Mouse (Mus musculus) small intestine, adult 2 months (tissue): ENCODE results near the gene St8sia1. TPM values are rescaled to one million over a fixed set of nuclear protein-coding genes. Genes with fewer than 3 reads are reported as not detected.

Source experiments
- H3K27ac ChIP-seq: fragments of 200-500 bp; 2 replicates; pipeline ENCODE4 v1.5.1; 2012; ENCODE audit warnings: low read depth, low read length, control low read depth, inconsistent platforms; ENCODE audit not compliant: insufficient read depth
- H3K27me3 ChIP-seq: fragments of 200-500 bp; 2 replicates; pipeline ENCODE4 v1.6.1; 2012; ENCODE audit warnings: mild to moderate bottlenecking, moderate library complexity, low read length, inconsistent platforms; ENCODE audit not compliant: control insufficient read depth, insufficient read depth
- H3K36me3 ChIP-seq: fragments of 200-500 bp; 2 replicates; pipeline ENCODE4 v1.6.1; 2012; ENCODE audit warnings: mild to moderate bottlenecking, low read length, control low read depth, inconsistent platforms; ENCODE audit not compliant: control insufficient read depth, insufficient read depth
- H3K4me1 ChIP-seq: fragments of 200-500 bp; 2 replicates; pipeline ENCODE4 v1.6.1; 2012; ENCODE audit warnings: low read length, inconsistent platforms, mixed read lengths; ENCODE audit not compliant: control insufficient read depth, insufficient read depth, insufficient read length
- H3K4me3 ChIP-seq: fragments of 200-500 bp; 2 replicates; pipeline ENCODE4 v1.5.1; 2012; ENCODE audit warnings: low read depth, mild to moderate bottlenecking, control low read depth, inconsistent platforms, low read length, moderate library complexity
- CTCF ChIP-seq: fragments of 200-500 bp; IDR thresholded peaks from 2 replicates; pipeline ENCODE4 v1.5.1; 2012; ENCODE audit warnings: low read depth, mild to moderate bottlenecking, control low read depth, inconsistent platforms, low read length, moderate library complexity, mixed read lengths; ENCODE audit not compliant: insufficient replicate concordance, insufficient read length; ENCODE audit errors: extremely low read depth
- POLR2A ChIP-seq: fragments of 200-500 bp; IDR thresholded peaks from 2 replicates; pipeline ENCODE4 v1.6.1; 2012; ENCODE audit warnings: low read depth, mild to moderate bottlenecking, control low read depth, inconsistent platforms, low read length, moderate library complexity
- WGBS: fragments of 180-500 bp; shearing (Covaris S2); methylation state at CpG from one replicate; pipeline ENCODE4 v1.1.7; 2018; 5-methylcytosine and 5-hydroxymethylcytosine counted together
- polyA plus RNA-seq: library from polyadenylated mRNA; depleted of rRNA; stranded (reverse); fragments of >200 nt; gene quantifications from 2 replicates; pipeline ENCODE4 v1.2.3, GENCODE M21; 2012

The St8sia1 gene
- polyA plus RNA-seq, 1 experiment, result 0.19 TPM

GRCm38 (mm10) chr6:142884128-142884527 lies 80.1 kb downstream of the St8sia1 start:
- Histone ChIP-seq H3K4me3 (no peak overlapping the region), H3K27me3 (no peaks in the 10 kb centered on the region), H3K4me1 (no peaks in the 10 kb centered on the region), H3K36me3 (no peaks in the 10 kb centered on the region), H3K27ac (no peak overlapping the region)
- 62% methylated on average over 9 of the region's 9 CpGs for WGBS
- TF ChIP-seq CTCF (no peak), POLR2A (no peak)

DNA sequence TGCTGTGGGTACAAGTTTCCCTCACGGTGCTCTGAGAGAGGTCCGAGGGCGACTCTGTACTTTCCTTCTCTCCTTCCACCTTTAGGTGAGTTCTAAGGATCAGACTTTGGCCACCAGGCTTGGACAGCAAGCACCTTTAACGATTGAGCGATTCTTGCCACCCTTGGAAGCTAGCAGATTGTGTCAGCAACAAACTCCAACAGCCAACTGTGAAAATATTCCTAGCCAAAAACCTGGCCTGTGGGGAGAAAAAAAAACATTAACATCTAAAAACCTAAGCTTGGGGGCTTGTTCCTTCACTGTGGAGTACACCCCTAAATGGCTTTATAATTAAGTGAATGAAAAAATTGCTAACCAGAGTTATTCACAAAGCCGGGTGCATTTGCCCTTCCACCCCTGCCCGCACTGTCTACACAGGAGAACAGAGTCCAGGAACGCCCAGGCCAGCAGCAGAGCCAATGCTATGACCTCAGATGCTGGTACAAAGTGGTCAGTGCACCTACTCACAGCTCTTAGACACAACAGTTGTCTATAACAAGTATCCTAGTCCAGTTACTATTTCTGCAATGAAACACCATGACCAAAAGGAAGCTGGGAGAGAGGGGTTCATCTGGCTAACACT lies 83.3 kb downstream of the St8sia1 start:
- H3K4me3 ChIP-seq, result no peak overlapping the region
- no peak overlapping the region for H3K27ac ChIP-seq
- no peaks in the 10 kb centered on the region for H3K4me1 ChIP-seq
- WGBS, result 84% methylated on average over 8 of the region's 8 CpGs
- TF ChIP-seq CTCF, result no peak
- no peak for TF ChIP-seq POLR2A
- no peaks in the 10 kb centered on the region for H3K36me3 ChIP-seq
- H3K27me3 ChIP-seq, result no peaks in the 10 kb centered on the region

DNA sequence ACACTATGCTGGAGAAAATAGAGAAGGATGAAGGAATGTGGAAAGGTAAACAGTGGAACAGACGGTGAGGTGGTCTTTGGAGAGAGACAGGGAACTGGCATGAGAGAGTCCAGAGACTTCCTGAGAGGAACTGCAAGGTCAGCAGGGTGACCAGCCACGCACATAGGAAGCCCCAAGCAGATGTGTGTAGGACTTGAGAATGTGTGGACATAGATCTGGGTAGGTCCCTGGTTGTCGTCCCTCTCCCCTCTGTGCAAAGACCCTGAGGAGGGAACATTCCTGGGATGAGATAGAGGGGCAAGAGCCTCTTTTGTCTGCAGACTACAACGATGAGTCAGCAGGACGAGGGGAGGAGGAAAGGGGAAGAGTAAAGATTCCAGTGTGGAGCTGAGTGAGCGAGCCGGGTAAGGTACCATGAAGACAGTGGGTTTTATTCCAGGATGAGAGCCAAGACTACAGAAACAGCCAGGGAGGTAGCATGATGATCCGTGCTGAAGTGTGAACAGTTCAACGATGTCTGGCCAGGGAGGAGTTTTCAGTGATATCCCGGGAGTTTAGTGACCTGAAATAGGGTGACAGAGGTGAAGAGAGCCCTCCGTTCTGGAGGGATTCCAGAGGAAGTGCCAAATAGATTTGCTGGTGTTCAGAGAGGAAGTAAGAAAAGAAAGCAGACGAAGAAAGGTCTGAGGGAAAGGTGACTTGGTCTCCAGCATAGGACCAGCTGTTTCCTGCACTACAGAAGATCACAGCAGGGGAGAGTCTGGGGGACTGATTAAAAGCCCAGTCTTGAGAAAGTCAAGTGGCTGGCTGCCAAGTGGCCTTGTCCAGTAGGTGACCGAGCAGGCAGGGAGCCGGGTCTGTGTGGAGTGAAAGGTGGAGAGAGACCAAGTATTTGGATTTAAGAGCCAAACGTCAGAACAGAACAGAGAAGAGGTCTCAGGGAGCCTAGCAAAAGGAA lies 85.2 kb downstream of the St8sia1 start:
- Histone ChIP-seq H3K36me3 (no peaks in the 10 kb centered on the region), H3K4me3 (no peak overlapping the region), H3K27ac (no peak overlapping the region), H3K4me1 (no peaks in the 10 kb centered on the region), H3K27me3 (no peaks in the 10 kb centered on the region)
- WGBS, result 38% methylated on average over 15 of the region's 15 CpGs
- TF ChIP-seq POLR2A, result no peak
- TF ChIP-seq CTCF, result no peak

GRCm38 (mm10) chr6:142877221-142877620 lies 87.0 kb downstream of the St8sia1 start:
- Histone ChIP-seq H3K27me3 (no peaks in the 10 kb centered on the region), H3K4me3 (no peak overlapping the region), H3K27ac (no peak overlapping the region), H3K36me3 (no peaks in the 10 kb centered on the region), H3K4me1 (no peaks in the 10 kb centered on the region)
- 58% methylated on average over 6 of the region's 6 CpGs for WGBS
- TF ChIP-seq POLR2A (no peak), CTCF (no peak)

- no peak for TF ChIP-seq POLR2A
- TF ChIP-seq CTCF, result no peak
- Histone ChIP-seq H3K36me3 (no peaks in the 10 kb centered on the region), H3K27me3 (no peaks in the 10 kb centered on the region), H3K4me1 (no peaks in the 10 kb centered on the region), H3K4me3 (no peak overlapping the region), H3K27ac (no peak overlapping the region)
- 37% methylated on average over 8 of the region's 8 CpGs for WGBS
These were observed 87.9 kb downstream of the St8sia1 start for GRCm38 (mm10) chr6:142876279-142876899.

DNA sequence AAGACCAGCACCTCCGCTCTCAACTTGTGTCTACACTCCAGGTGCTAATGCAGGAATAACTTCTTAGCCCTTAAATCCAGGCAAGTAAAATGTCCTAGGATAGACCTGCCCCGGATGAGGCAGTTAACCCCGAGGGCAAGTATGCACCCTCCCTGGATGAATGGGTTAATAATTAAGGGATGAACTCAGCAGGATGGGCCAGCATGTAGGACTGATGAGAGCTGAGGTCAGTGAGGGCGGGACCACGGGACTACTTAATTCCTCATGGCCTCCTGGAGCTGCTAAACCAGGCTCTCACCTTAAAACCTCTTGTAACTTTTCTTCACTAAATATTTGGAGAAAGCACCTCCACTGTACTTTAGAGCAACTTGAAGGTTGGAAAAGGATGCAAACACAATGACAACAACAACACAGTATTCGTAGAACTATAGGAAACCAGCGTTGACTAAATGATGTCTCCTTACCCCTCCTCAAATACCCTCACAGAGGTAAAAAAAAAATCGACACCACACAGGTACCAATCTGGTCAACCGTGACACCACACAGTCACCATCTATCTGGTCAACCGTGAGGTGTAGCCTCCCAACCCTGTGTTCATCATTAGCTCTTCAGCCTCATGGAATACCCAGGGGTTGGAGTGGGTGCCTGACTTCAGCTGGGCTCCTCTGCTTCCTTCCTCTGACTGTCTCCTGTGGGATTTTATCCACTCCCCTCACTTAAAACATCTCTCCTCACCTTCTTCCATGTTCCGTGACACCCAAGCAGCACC lies 90.3 kb downstream of the St8sia1 start:
- Histone ChIP-seq H3K27ac (no peak overlapping the region), H3K36me3 (no peaks in the 10 kb centered on the region), H3K4me3 (no peak overlapping the region), H3K27me3 (no peaks in the 10 kb centered on the region), H3K4me1 (no peaks in the 10 kb centered on the region)
- TF ChIP-seq POLR2A (no peak), CTCF (no peak)
- 65% methylated on average over 11 of the region's 11 CpGs for WGBS
